Mouse (Mus musculus): Measurements from ENCODE around the gene Olfr180. TPM values are rescaled to one million over a fixed set of nuclear protein-coding genes. Genes with fewer than 3 reads are reported as not detected.

Gene Olfr180
- total RNA-seq (2014; rRNA removed), result not detected in 2 replicates
- polyA plus RNA-seq (2015; fragmentation: Nextera tagmentation; extraction: Ambion mirVana), result not detected in 2 replicates

DNA sequence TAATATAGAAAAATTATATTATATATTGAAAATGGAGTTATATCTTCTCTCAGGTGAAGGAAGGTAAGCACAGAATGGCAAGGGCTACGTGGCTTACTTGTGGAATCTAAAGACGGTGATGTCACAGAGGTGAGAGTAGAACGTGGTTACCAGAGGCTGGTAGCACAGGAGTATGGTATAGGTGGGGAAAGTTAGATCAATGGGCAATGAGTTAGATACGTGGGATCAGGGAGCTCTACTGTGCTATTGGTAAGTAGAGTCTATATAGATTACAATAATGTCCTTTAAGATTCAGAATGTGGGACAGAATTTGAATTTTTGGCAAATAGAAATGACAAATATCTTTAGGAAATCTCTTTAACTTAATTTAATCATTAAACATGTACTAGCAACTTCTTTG, at the start of gene Olfr180:
Olfr180 (minus strand) TSS at position 101 of the 400 bp plus-strand sequence.
- H3K4me3 ChIP-seq (ENCODE audit: low read depth, low read length), result no peak within 1 kb of the TSS
- H3K9me3 ChIP-seq (ENCODE audit: low read length), result no peaks in the 10 kb centered on the region
- no peak within 1 kb of the TSS for H3K4me2 ChIP-seq (ENCODE audit: low read depth)
- H3K36me3 ChIP-seq (ENCODE audit: insufficient read depth), result no peaks in the 10 kb centered on the region
- DNase-seq, result no peak
- TF ChIP-seq CTCF (IDR thresholded peaks at IDR 0.05; ENCODE audit: low read depth), result no peak
- no peak within 1 kb of the TSS for H3K27ac ChIP-seq (ENCODE audit: low read depth, low read length)
- H3K4me1 ChIP-seq (ENCODE audit: insufficient read depth), result no peaks in the 10 kb centered on the region
- H3K27me3 ChIP-seq (ENCODE audit: insufficient read depth, low read length), result no peaks in the 10 kb centered on the region
- ATAC-seq, result no peak
- no peak within 1 kb of the TSS for H3K9ac ChIP-seq
- WGBS, result 79% methylated on average over 4 of the region's 4 CpGs

DNA sequence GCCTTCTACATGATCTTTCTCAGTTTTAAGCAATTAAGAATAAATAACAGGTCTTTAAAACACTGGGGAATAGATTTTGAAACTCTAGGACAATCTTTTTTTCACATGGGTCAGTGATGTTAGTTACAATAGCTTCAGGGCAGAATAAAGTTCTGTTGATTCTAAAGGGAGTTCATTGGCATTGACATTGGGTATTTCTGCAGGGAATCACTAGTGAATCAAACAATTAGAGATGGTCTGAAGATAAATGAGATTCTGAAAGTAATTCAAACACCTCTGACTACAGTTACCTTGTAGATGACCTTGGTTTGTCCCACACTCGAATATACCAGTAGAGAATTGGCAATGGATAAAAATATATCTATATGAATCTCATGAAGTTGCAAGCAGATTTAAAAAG, 537 bp downstream of the Olfr180 start, which contains the start of gene Olfr181:
Olfr181 (minus strand) TSS at position 101 of the 400 bp plus-strand sequence.
- TF ChIP-seq CTCF (IDR thresholded peaks at IDR 0.05; ENCODE audit: low read depth), result no peak

DNA sequence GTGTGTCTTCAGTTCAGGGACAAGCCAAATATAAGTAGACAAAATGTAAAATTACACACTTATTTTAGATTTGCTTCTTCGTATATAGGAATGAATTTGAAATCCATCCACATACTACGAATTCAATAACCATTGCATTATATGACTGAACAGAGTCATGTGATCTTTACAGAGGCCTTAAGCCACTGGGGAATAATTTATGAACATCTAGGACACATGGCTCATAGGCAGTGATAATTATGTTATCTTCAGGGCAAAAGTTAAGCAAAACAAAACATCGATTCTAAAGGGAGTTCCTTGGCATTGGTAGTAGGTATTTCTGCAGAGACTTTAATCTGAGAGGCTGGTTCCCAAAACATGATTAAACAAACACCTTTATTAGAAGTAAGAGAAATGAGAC, 37.2 kb downstream of the Olfr180 start, which contains the start of gene Olfr178:
Olfr178 (minus strand) TSS at position 101 of the 400 bp plus-strand sequence.
- Histone ChIP-seq H3K4me2 (ENCODE audit: low read depth) (no peak within 1 kb of the TSS), H3K9me3 (ENCODE audit: low read length) (no peaks in the 10 kb centered on the region), H3K27me3 (ENCODE audit: insufficient read depth, low read length) (no peaks in the 10 kb centered on the region), H3K4me3 (ENCODE audit: low read depth, low read length) (no peak within 1 kb of the TSS), H3K9ac (no peak within 1 kb of the TSS), H3K27ac (ENCODE audit: low read depth, low read length) (no peak within 1 kb of the TSS), H3K4me1 (ENCODE audit: insufficient read depth) (no peaks in the 10 kb centered on the region), H3K36me3 (ENCODE audit: insufficient read depth) (no peaks in the 10 kb centered on the region)
- ATAC-seq (no peak), DNase-seq (no peak)
- 88% methylated on average over 3 of the region's 3 CpGs for WGBS
- TF ChIP-seq CTCF (IDR thresholded peaks at IDR 0.05; ENCODE audit: low read depth), result no peak

More for the DNA sequence above, 537 bp downstream of the Olfr180 start, which contains the start of gene Olfr181:
- ATAC-seq, result no peak
- Histone ChIP-seq H3K9me3 (ENCODE audit: low read length) (no peaks in the 10 kb centered on the region), H3K4me3 (ENCODE audit: low read depth, low read length) (no peak within 1 kb of the TSS), H3K4me2 (ENCODE audit: low read depth) (no peak within 1 kb of the TSS), H3K27ac (ENCODE audit: low read depth, low read length) (no peak within 1 kb of the TSS), H3K9ac (no peak within 1 kb of the TSS), H3K36me3 (ENCODE audit: insufficient read depth) (no peaks in the 10 kb centered on the region), H3K27me3 (ENCODE audit: insufficient read depth, low read length) (no peaks in the 10 kb centered on the region), H3K4me1 (ENCODE audit: insufficient read depth) (no peaks in the 10 kb centered on the region)
- 65% methylated on average over 1 of the region's 1 CpGs for WGBS
- DNase-seq, result no peak

- ATAC-seq (no peak), DNase-seq (peak; percentile 20)
- no peak for TF ChIP-seq CTCF (IDR thresholded peaks at IDR 0.05; ENCODE audit: low read depth)
These were observed 44.8 kb downstream of the Olfr180 start for GRCm38 (mm10) chr16:58884416-58884815.

DNA sequence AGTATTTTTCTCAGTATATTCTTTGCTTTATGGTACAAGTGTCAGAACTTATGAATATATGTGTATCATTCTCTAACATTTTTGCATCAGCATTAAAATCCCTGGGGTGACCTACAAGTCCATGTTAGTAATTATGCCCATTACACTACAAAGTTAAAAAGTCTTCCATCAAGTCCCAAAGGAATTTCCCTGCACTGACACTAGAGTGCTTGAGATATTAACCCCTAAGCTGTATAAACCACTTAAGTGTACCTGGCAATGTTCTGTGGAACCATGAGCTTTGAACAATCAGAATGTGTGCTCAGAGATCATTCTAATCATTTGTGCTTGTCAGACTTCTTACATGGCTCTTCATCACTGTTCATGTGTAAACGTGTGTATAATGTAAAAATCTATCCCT, 54.5 kb downstream of the Olfr180 start, which contains the start of gene Olfr177:
Olfr177 (minus strand) TSS at position 101 of the 400 bp plus-strand sequence.
- Histone ChIP-seq H3K36me3 (ENCODE audit: insufficient read depth) (no peaks in the 10 kb centered on the region), H3K27ac (ENCODE audit: low read depth, low read length) (no peak within 1 kb of the TSS), H3K9ac (no peak within 1 kb of the TSS), H3K9me3 (ENCODE audit: low read length) (no peaks in the 10 kb centered on the region), H3K4me2 (ENCODE audit: low read depth) (no peak within 1 kb of the TSS), H3K4me3 (ENCODE audit: low read depth, low read length) (no peak within 1 kb of the TSS), H3K4me1 (ENCODE audit: insufficient read depth) (no peaks in the 10 kb centered on the region), H3K27me3 (ENCODE audit: insufficient read depth, low read length) (no peaks in the 10 kb centered on the region)
- DNase-seq (no peak), ATAC-seq (no peak)
- 63% methylated on average over 1 of the region's 1 CpGs for WGBS
- no peak for TF ChIP-seq CTCF (IDR thresholded peaks at IDR 0.05; ENCODE audit: low read depth)

More at GRCm38 (mm10) chr16:58884416-58884815, 44.8 kb downstream of the Olfr180 start:
- H3K4me1 ChIP-seq (ENCODE audit: insufficient read depth), result no peaks in the 10 kb centered on the region
- H3K27ac ChIP-seq (ENCODE audit: low read depth, low read length), result no peak overlapping the region
- WGBS, result 78% methylated on average over 2 of the region's 2 CpGs
- no peak overlapping the region for H3K4me2 ChIP-seq (ENCODE audit: low read depth)
- no peak overlapping the region for H3K4me3 ChIP-seq (ENCODE audit: low read depth, low read length)
- no peak overlapping the region for H3K9ac ChIP-seq
- H3K27me3 ChIP-seq (ENCODE audit: insufficient read depth, low read length), result no peaks in the 10 kb centered on the region
- H3K9me3 ChIP-seq (ENCODE audit: low read length), result no peaks in the 10 kb centered on the region
- H3K36me3 ChIP-seq (ENCODE audit: insufficient read depth), result no peaks in the 10 kb centered on the region

Other genes starting within 250 kb of the Olfr180 start
- gene Gpr15, start 210.3 kb downstream of the Olfr180 start, total RNA-seq (2014; rRNA removed), result 0.14 TPM in 1 of 2 replicates, not detected in the other
- not detected in 2 replicates for gene Gpr15, start 210.3 kb downstream of the Olfr180 start, polyA plus RNA-seq (2015; fragmentation: Nextera tagmentation; extraction: Ambion mirVana)
- gene Cldnd1, start 201.5 kb downstream of the Olfr180 start, total RNA-seq (2014; rRNA removed), result 42.9 and 54.8 TPM in 2 replicates
- 117 and 129 TPM in 2 replicates for gene Cldnd1, start 201.5 kb downstream of the Olfr180 start, polyA plus RNA-seq (2015; fragmentation: Nextera tagmentation; extraction: Ambion mirVana)
- gene Olfr172, start 166.2 kb downstream of the Olfr180 start, total RNA-seq (2014; rRNA removed), result not detected in 2 replicates
- gene Olfr172, start 166.2 kb downstream of the Olfr180 start, polyA plus RNA-seq (2015; fragmentation: Nextera tagmentation; extraction: Ambion mirVana), result not detected in 2 replicates
- gene Olfr173, start 129.1 kb downstream of the Olfr180 start, total RNA-seq (2014; rRNA removed), result not detected in 2 replicates
- gene Olfr173, start 129.1 kb downstream of the Olfr180 start, polyA plus RNA-seq (2015; fragmentation: Nextera tagmentation; extraction: Ambion mirVana), result not detected in 2 replicates
- gene Olfr175-ps1, start 102.6 kb downstream of the Olfr180 start, total RNA-seq (2014; rRNA removed), result not detected in 2 replicates
- gene Olfr175-ps1, start 102.6 kb downstream of the Olfr180 start, polyA plus RNA-seq (2015; fragmentation: Nextera tagmentation; extraction: Ambion mirVana), result not detected in 2 replicates
- gene Olfr177, start 54.6 kb downstream of the Olfr180 start, total RNA-seq (2014; rRNA removed), result not detected in 2 replicates
- not detected in 2 replicates for gene Olfr177, start 54.6 kb downstream of the Olfr180 start, polyA plus RNA-seq (2015; fragmentation: Nextera tagmentation; extraction: Ambion mirVana)
- not detected in 2 replicates for gene Olfr178, start 37.3 kb downstream of the Olfr180 start, total RNA-seq (2014; rRNA removed)
- gene Olfr178, start 37.3 kb downstream of the Olfr180 start, polyA plus RNA-seq (2015; fragmentation: Nextera tagmentation; extraction: Ambion mirVana), result not detected in 2 replicates
- gene Olfr181, start 637 bp downstream of the Olfr180 start, total RNA-seq (2014; rRNA removed), result not detected in 2 replicates
- gene Olfr181, start 637 bp downstream of the Olfr180 start, polyA plus RNA-seq (2015; fragmentation: Nextera tagmentation; extraction: Ambion mirVana), result not detected in 2 replicates
- gene Olfr183, start 66.0 kb upstream of the Olfr180 start, total RNA-seq (2014; rRNA removed), result not detected in 2 replicates
- gene Olfr183, start 66.0 kb upstream of the Olfr180 start, polyA plus RNA-seq (2015; fragmentation: Nextera tagmentation; extraction: Ambion mirVana), result not detected in 2 replicates
- gene Olfr186, start 100.9 kb upstream of the Olfr180 start, total RNA-seq (2014; rRNA removed), result not detected in 2 replicates
- not detected in 2 replicates for gene Olfr186, start 100.9 kb upstream of the Olfr180 start, polyA plus RNA-seq (2015; fragmentation: Nextera tagmentation; extraction: Ambion mirVana)
- not detected in 2 replicates for gene Olfr187, start 110.4 kb upstream of the Olfr180 start, total RNA-seq (2014; rRNA removed)
- not detected in 2 replicates for gene Olfr187, start 110.4 kb upstream of the Olfr180 start, polyA plus RNA-seq (2015; fragmentation: Nextera tagmentation; extraction: Ambion mirVana)
- not detected in 2 replicates for gene Olfr190, start 148.6 kb upstream of the Olfr180 start, total RNA-seq (2014; rRNA removed)
- gene Olfr190, start 148.6 kb upstream of the Olfr180 start, polyA plus RNA-seq (2015; fragmentation: Nextera tagmentation; extraction: Ambion mirVana), result not detected in 2 replicates
- not detected in 2 replicates for gene Olfr191, start 160.4 kb upstream of the Olfr180 start, total RNA-seq (2014; rRNA removed)
- not detected in 2 replicates for gene Olfr191, start 160.4 kb upstream of the Olfr180 start, polyA plus RNA-seq (2015; fragmentation: Nextera tagmentation; extraction: Ambion mirVana)
- not detected in 2 replicates for gene Olfr193, start 182.5 kb upstream of the Olfr180 start, total RNA-seq (2014; rRNA removed)
- gene Olfr193, start 182.5 kb upstream of the Olfr180 start, polyA plus RNA-seq (2015; fragmentation: Nextera tagmentation; extraction: Ambion mirVana), result not detected in 2 replicates
- not detected in 2 replicates for gene Olfr194, start 191.7 kb upstream of the Olfr180 start, total RNA-seq (2014; rRNA removed)
- gene Olfr194, start 191.7 kb upstream of the Olfr180 start, polyA plus RNA-seq (2015; fragmentation: Nextera tagmentation; extraction: Ambion mirVana), result not detected in 2 replicates
- not detected in 2 replicates for gene Olfr195, start 217.7 kb upstream of the Olfr180 start, total RNA-seq (2014; rRNA removed)
- gene Olfr195, start 217.7 kb upstream of the Olfr180 start, polyA plus RNA-seq (2015; fragmentation: Nextera tagmentation; extraction: Ambion mirVana), result not detected in 2 replicates
- not detected in 2 replicates for gene Olfr196, start 241.1 kb upstream of the Olfr180 start, total RNA-seq (2014; rRNA removed)
- not detected in 2 replicates for gene Olfr196, start 241.1 kb upstream of the Olfr180 start, polyA plus RNA-seq (2015; fragmentation: Nextera tagmentation; extraction: Ambion mirVana)

Data from forebrain, postnatal 0 days (tissue).